Mouse (Mus musculus) G1E (cell line): ENCODE data around the gene Creb3l2. TPM values are rescaled to one million over a fixed set of nuclear protein-coding genes. Genes with fewer than 3 reads are reported as not detected.

Experiments used
- ATAC-seq: 2 replicates; pipeline ENCODE4 v1.8.0; 2016; ENCODE audit warnings: mild to moderate bottlenecking; ENCODE audit not compliant: insufficient number of reproducible peaks, poor library complexity, low FRiP score, severe bottlenecking; ENCODE audit errors: extremely low read depth
- DNase-seq: peaks from one replicate; pipeline ENCODE4 v3.0.0; 2012; ENCODE audit warnings: low spot score
- H3K27me3 ChIP-seq: 2 replicates; pipeline ENCODE4 v1.6.1; 2012; ENCODE audit warnings: mild to moderate bottlenecking, low read length, inconsistent platforms; ENCODE audit not compliant: insufficient read depth
- H3K36me3 ChIP-seq: replicated peaks from 2 replicates; pipeline ENCODE3; 2012; ENCODE audit warnings: mild to moderate bottlenecking, inconsistent platforms
- H3K4me1 ChIP-seq: 2 replicates; pipeline ENCODE4 v1.6.1; 2012; ENCODE audit warnings: low read depth, low read length, inconsistent platforms, mixed read lengths; ENCODE audit not compliant: insufficient read depth
- H3K4me3 ChIP-seq: 2 replicates; pipeline ENCODE4 v1.5.1; 2012; ENCODE audit warnings: low read depth, mild to moderate bottlenecking, inconsistent platforms, low read length, moderate library complexity, mixed read lengths
- H3K9me3 ChIP-seq: replicated peaks from 2 replicates; pipeline ENCODE4 v1.6.1; 2012; ENCODE audit warnings: inconsistent platforms
- CTCF ChIP-seq: IDR thresholded peaks from 2 replicates; pipeline ENCODE4 v1.5.1; 2012; ENCODE audit warnings: low read depth, low read length, inconsistent platforms, mixed read lengths
- GATA1 ChIP-seq: IDR thresholded peaks from 2 replicates; pipeline ENCODE4 v1.6.1; 2012; ENCODE audit warnings: borderline replicate concordance, low read length, inconsistent platforms, mixed read lengths
- GATA2 ChIP-seq: IDR thresholded peaks from 2 replicates; pipeline ENCODE4 v1.6.1; 2012; ENCODE audit warnings: low read depth, low read length, inconsistent platforms, borderline replicate concordance
- POLR2AphosphoS5 ChIP-seq: IDR thresholded peaks from 2 replicates; pipeline ENCODE4 v1.6.1; 2012; ENCODE audit warnings: low read depth, low read length, inconsistent platforms; ENCODE audit not compliant: insufficient replicate concordance
- TAL1 ChIP-seq: conservative IDR thresholded peaks from 2 replicates; pipeline ENCODE4 v1.6.1; 2012; ENCODE audit warnings: low read depth, low read length, inconsistent platforms, mixed read lengths
- polyA plus RNA-seq: library from polyadenylated mRNA; stranded (reverse); fragments of >175 nt; gene quantifications from 2 replicates; pipeline ENCODE4 v1.2.3, GENCODE M21; 2012
- total RNA-seq, 2 experiments: library from RNA; stranded (forward) in 1 of 2; stranded (reverse) in 1 of 2; fragments of 200-1000 nt in 1 of 2; fragments of >200 nt in 1 of 2; fragmentation: Nextera tagmentation in 1 of 2; gene quantifications; 2 replicates each; pipeline ENCODE4 v1.2.3; 2014 to 2017

Gene Creb3l2
- total and polyA plus RNA-seq, 3 experiments: 0.16 TPM; not detected in 2

GRCm38 (mm10) chr6:37375452-37375851 lies 66.5 kb downstream of the Creb3l2 start:
- no peak for DNase-seq
- no peak overlapping the region for H3K4me3 ChIP-seq
- TF ChIP-seq CTCF (no peak), GATA1 (no peak), TAL1 (no peak), GATA2 (no peak), POLR2AphosphoS5 (no peak)
- no peaks in the 10 kb centered on the region for H3K9me3 ChIP-seq
- H3K4me1 ChIP-seq: no peaks in the 10 kb centered on the region
- H3K27me3 ChIP-seq: no peaks in the 10 kb centered on the region
- ATAC-seq: no peak
- no peaks in the 10 kb centered on the region for H3K36me3 ChIP-seq

- no peaks in the 10 kb centered on the region for H3K9me3 ChIP-seq
- H3K27me3 ChIP-seq: no peaks in the 10 kb centered on the region
- DNase-seq (no peak), ATAC-seq (no peak)
- no peak for TF ChIP-seq POLR2AphosphoS5
- H3K4me3 ChIP-seq: no peak overlapping the region
- no peaks in the 10 kb centered on the region for H3K4me1 ChIP-seq
- no peaks in the 10 kb centered on the region for H3K36me3 ChIP-seq
Measured at GRCm38 (mm10) chr6:37371341-37371740, 70.6 kb downstream of the Creb3l2 start.

GRCm38 (mm10) chr6:37370566-37370965 lies 71.4 kb downstream of the Creb3l2 start:
- no peaks in the 10 kb centered on the region for H3K36me3 ChIP-seq

GRCm38 (mm10) chr6:37369750-37370149 lies 72.2 kb downstream of the Creb3l2 start:
- Histone ChIP-seq H3K9me3 (peaks cover 2% of the 10 kb centered on the region), H3K4me3 (no peak overlapping the region), H3K36me3 (no peaks in the 10 kb centered on the region), H3K4me1 (no peaks in the 10 kb centered on the region), H3K27me3 (no peaks in the 10 kb centered on the region)
- ATAC-seq (no peak), DNase-seq (no peak)
- no peak for TF ChIP-seq POLR2AphosphoS5
- no peak for TF ChIP-seq CTCF
- no peak for TF ChIP-seq GATA1
- no peak for TF ChIP-seq TAL1
- no peak for TF ChIP-seq GATA2

More at GRCm38 (mm10) chr6:37370566-37370965, 71.4 kb downstream of the Creb3l2 start:
- H3K27me3 ChIP-seq: no peaks in the 10 kb centered on the region
- no peak for ATAC-seq
- H3K4me1 ChIP-seq: no peaks in the 10 kb centered on the region
- TF ChIP-seq POLR2AphosphoS5 (no peak), TAL1 (no peak), GATA1 (no peak), GATA2 (no peak), CTCF (no peak)
- no peak for DNase-seq
- H3K9me3 ChIP-seq: peaks cover 2% of the 10 kb centered on the region
- H3K4me3 ChIP-seq: no peak overlapping the region

GRCm38 (mm10) chr6:37368281-37368680 lies 73.7 kb downstream of the Creb3l2 start:
- no peaks in the 10 kb centered on the region for H3K27me3 ChIP-seq
- H3K4me1 ChIP-seq: no peaks in the 10 kb centered on the region
- no peaks in the 10 kb centered on the region for H3K36me3 ChIP-seq
- no peak for TF ChIP-seq GATA2
- TF ChIP-seq GATA1: no peak
- no peak for TF ChIP-seq POLR2AphosphoS5
- no peak for TF ChIP-seq TAL1
- TF ChIP-seq CTCF: no peak
- no peak for DNase-seq
- H3K9me3 ChIP-seq: peaks cover 11% of the 10 kb centered on the region
- ATAC-seq: no peak
- H3K4me3 ChIP-seq: no peak overlapping the region

- Histone ChIP-seq H3K9me3 (peaks cover 11% of the 10 kb centered on the region), H3K27me3 (no peaks in the 10 kb centered on the region), H3K4me3 (no peak overlapping the region), H3K36me3 (no peaks in the 10 kb centered on the region), H3K4me1 (no peaks in the 10 kb centered on the region)
- ATAC-seq: no peak
- TF ChIP-seq POLR2AphosphoS5 (no peak), GATA2 (no peak), CTCF (no peak), TAL1 (no peak), GATA1 (no peak)
- no peak for DNase-seq
Measured at GRCm38 (mm10) chr6:37366991-37367390, 75.0 kb downstream of the Creb3l2 start.

- TF ChIP-seq CTCF: no peak
- H3K36me3 ChIP-seq: no peaks in the 10 kb centered on the region
- DNase-seq: no peak
Measured at GRCm38 (mm10) chr6:37365179-37365578, 76.8 kb downstream of the Creb3l2 start.

More at GRCm38 (mm10) chr6:37365179-37365578, 76.8 kb downstream of the Creb3l2 start:
- no peaks in the 10 kb centered on the region for H3K27me3 ChIP-seq
- no peak for ATAC-seq
- no peaks in the 10 kb centered on the region for H3K4me1 ChIP-seq
- H3K4me3 ChIP-seq: no peak overlapping the region
- peaks cover 11% of the 10 kb centered on the region for H3K9me3 ChIP-seq
